Mouse (Mus musculus) layer of hippocampus, adult 18-20 months (tissue): ENCODE measurements around the gene Miip. TPM values are rescaled to one million over a fixed set of nuclear protein-coding genes. Genes with fewer than 3 reads are reported as not detected.
A peak's percentile ranks its signal among the peaks of the same experiment; 100 is the strongest.

Experiments
- DNase-seq, 2 experiments: peaks; one replicate each; pipeline ENCODE4 v3.0.0; 2022; ENCODE audit warnings: low spot score in 2 of 2
- long read RNA-seq: library from polyadenylated mRNA; stranded (forward); transcript quantifications from one replicate; pipeline ENCODE4 v2.0.0, GENCODE M21; 2021
- total RNA-seq, 2 experiments: library from RNA; stranded (reverse); gene quantifications; 2 replicates each; pipeline ENCODE4 v1.2.3; 2021

Miip gene
- 10 to 100 TPM; 19.7 to 20.2 TPM for total RNA-seq
- long read RNA-seq, partial matches to known transcripts = 1 of 11 reads
- long read RNA-seq, other reads (novel, unspliced or antisense) = 8 of 11 reads

DNA sequence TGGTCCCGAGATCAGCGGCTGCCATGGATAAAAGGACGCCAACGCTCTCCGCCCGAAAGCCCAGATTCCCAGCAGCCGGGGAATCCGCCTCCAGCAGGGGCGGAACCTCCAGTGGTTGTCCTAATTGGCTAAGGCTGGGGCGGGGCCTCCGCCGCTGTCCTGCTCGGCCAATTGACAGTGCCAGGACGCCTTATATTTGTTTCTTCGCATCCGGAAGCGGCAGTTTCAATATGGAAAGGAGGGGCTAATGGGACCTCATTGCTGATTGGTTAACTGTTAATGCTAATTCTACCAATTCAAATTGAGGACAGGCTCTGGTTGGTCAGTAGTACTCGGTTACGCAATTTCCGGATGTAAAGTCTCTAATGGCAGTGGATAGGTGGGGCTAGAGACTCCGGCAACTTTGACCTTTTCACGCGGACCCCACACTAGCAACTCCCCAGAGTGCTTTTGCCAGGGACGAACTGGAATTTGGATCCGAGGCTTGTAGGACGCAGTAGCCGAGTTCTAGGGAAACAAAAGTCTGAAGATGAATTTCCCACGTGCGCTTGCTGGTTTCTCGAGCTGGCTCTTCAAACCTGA is at the start of gene Miip, which contains the start of gene Fv1:
Miip (minus strand) TSS at position 367 of the 582 bp plus-strand sequence.
Fv1 (plus strand) TSS at position 530 of the 582 bp plus-strand sequence.
- DNase-seq = peak; percentile 96 to 98

DNA sequence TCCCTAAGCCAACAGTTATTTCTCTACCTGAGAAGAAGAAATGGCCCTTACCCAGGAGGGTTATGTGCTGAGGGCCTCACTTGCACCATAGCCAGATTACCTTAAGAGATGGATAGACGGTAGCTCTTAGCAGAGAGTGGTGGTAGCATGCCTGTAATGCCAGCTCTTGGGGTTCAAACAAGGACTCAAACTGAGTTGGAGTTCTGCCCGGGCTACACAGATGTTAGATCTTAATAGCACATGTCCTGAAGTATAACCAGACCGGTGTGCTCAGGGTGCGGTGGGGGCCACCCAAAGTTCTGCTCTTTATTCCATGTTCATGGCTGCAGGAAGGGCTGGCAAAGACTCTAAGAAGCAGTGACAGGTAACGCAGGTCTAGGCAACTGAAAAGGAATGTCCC is 40.9 kb upstream of the Miip start:
- DNase-seq = no peak

- DNase-seq = no peak
Measured at GRCm38 (mm10) chr4:147906230-147906629, 37.6 kb upstream of the Miip start.

- DNase-seq = no peak
Measured at GRCm38 (mm10) chr4:147905090-147905659, 36.6 kb upstream of the Miip start.

DNA sequence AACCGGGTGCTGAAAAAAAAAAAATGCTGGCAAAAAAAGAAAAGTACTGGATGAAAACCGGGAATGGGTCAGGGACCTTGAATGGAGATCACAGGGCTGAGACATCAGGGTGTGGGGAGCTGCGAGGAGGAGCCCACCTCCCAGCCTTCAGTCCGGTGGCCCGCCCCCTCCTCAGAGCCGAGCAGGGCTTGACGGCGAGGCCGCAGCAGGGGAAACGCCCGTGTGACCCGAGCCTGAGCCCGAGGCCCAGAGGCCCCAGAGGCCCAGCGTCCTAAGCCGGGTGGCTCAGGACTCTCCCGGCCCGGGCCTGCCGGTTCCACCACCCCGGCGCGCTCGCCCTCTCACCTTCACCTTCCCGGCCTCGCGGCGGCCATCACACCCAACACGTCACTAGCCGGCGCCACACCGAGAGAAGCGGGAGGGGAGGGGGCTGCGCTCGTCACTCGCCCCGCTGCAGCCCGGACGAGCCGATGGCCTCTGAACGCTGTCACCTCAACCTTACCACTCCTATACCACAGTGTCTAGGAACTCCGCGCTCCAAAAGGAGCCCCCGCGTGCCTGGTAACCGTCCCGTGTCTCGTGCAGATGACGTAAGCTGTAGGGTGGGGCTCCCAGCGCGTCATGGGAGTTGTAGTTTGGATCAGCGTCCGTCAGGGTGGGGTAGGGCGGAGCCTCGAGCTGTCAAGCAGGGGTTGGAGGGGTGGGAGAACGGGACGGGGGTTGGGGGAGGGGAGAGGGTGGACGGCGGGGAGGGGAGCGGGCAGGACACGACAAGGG is 35.9 kb upstream of the Miip start, which contains the start of gene Mfn2:
Mfn2 (minus strand) TSS at position 392 of the 777 bp plus-strand sequence.
- DNase-seq = peak; percentile 87 to 95

- DNase-seq = no peak
Measured at GRCm38 (mm10) chr4:147903601-147904000, 35.0 kb upstream of the Miip start.

- no peak for DNase-seq
Measured at GRCm38 (mm10) chr4:147902906-147903500, 34.4 kb upstream of the Miip start.

- no peak for DNase-seq
Measured at GRCm38 (mm10) chr4:147900452-147900851, 31.8 kb upstream of the Miip start.

GRCm38 (mm10) chr4:147897348-147897747 is 28.7 kb upstream of the Miip start:
- DNase-seq = peak in 1 of 2 experiments; percentile 46

GRCm38 (mm10) chr4:147896411-147896810 is 27.8 kb upstream of the Miip start:
- DNase-seq = no peak

DNA sequence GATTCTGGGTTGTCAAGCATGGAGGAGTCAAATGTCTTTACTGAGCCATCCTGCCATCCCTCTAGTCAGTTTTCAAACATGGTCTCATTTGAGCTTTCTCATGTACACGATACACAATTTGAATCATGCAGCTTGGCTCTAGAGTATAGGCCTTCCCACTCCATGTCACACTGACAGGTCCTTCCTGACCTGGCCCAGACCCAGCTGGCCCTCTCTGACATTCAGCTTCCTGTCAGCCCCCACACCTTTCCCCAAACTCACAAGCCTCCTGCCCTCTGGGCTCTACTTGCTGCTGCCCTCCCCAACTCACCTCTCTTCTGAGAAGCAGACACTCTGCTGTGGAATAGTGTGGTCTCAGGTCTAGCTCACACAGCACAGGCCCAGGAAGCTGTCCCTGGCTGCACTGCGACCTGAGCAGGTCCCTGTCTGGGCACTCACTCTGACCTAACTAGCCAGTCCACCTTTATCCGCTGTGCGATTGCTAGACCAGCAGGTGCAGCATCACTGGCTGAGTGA is 27.3 kb upstream of the Miip start:
- DNase-seq = no peak

DNA sequence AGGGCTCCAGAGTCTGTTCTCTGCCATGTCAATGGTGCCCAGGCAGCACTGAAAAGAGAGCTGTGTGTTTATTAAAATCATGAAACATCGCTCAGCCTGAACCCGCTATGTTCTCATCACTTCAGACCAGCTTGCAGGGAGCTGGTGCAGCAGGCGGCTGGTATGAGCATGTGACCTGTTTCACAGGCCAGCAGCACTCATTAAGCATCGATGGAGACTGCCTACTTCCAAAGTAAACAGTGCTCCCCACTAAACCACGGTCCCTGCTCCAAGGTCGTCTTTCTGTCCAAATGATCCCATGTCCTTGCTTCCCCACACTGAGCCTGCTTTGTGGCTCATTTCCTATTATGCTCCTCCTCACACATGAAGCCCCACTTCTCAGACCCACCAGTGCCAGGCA is 21.7 kb upstream of the Miip start:
- DNase-seq = peak; percentile 33 to 74

GRCm38 (mm10) chr4:147888237-147888636 is 19.6 kb upstream of the Miip start:
- no peak for DNase-seq

GRCm38 (mm10) chr4:147887277-147887676 is 18.7 kb upstream of the Miip start:
- DNase-seq = no peak

DNA sequence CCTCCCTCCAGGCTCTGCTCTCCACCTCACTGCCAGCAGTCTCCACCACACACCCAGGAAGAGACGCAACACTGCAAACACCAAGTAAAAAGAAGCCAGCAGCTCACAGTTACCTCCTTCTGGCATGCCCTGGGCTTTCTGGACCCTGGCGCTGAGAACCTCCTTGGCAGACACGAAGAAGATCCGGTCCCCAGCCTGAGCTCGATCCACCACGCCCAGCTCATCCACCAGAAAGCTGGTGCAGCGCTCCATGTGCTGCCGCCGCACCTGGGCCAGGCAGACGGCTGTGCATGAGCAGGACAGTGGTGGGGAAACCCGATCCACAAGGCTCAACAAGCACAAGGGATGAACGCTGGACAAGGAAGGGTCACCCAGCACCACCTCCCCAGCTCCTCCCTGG is 17.5 kb upstream of the Miip start:
- no peak for DNase-seq

- no peak for DNase-seq
Measured at GRCm38 (mm10) chr4:147884138-147884537, 15.5 kb upstream of the Miip start.

GRCm38 (mm10) chr4:147883041-147883440 is 14.4 kb upstream of the Miip start:
- no peak for DNase-seq

GRCm38 (mm10) chr4:147881792-147882191 is 13.2 kb upstream of the Miip start:
- no peak for DNase-seq

DNA sequence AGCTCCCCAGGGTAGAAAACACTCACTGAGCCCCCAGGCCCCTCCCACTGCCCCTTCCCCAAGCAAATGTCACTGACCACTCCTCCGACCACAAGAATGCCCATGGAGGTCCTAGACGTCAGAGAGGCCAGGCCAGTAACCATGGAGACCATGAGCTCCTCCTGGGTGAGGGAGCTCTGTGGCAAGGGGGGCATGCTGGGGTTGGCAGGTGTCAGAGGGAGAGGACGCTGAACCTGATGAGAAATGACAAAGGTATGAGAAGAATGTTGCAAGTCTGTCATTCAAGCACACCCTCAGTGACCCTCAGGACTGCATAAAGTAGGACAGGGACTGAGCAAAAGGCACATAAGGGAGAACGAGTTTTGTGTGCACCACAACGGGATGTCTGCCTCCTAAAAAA is 11.2 kb upstream of the Miip start:
- DNase-seq = no peak

DNA sequence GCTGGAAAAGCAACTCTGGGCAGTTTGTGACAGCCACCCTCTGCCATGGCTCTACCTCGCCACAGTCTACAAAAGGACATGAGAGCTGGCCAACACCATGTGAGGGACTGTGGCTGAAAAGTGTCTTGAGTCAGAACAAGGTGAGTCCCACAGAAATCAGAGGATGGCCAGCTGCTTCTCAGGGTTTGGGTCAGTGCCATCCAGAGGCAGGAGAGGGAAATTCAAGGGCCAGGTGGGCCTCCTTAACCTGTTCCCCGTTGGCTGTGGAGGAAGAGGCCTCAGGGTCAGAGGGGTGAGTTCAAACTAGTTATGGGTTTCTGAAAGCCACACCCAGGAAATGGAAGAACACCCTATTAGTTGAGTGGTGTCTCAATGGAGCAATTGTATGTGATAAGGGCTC is 10.8 kb upstream of the Miip start:
- no peak for DNase-seq

GRCm38 (mm10) chr4:147878537-147878936 is 9.9 kb upstream of the Miip start:
- no peak for DNase-seq
